Mouse (Mus musculus): ENCODE measurements around the gene Dnajc2.

GRCm38 (mm10) chr5:21787186-21788105 is 2.4 kb upstream of the Dnajc2 start:
- TF ChIP-seq POLR2A (IDR thresholded peaks at IDR 0.05; ENCODE audit: borderline replicate concordance, extremely low read depth, insufficient read depth, insufficient read length, poor library complexity, severe bottlenecking) (no peak), CTCF (IDR thresholded peaks at IDR 0.05; ENCODE audit: borderline replicate concordance, extremely low read depth, insufficient read depth, insufficient read length) (no peak)

Data from brain, embryonic 14.5 days (tissue).